Mouse (Mus musculus) neural tube, embryonic 14.5 days (tissue): ENCODE results near the gene Ddx5. TPM values are rescaled to one million over a fixed set of nuclear protein-coding genes. Genes with fewer than 3 reads are reported as not detected.
"Not testable (repeated sequence)": the region's sequence is repeated elsewhere in the genome, so short reads cannot be mapped to it uniquely, and the experiment has no call there.

Experiments
- ATAC-seq: fragments of 200-750 bp; cut with Nextera tagmentation; 2 replicates; pipeline ENCODE4 v1.8.0; 2017; ENCODE audit warnings: low read depth, mild to moderate bottlenecking, moderate TSS enrichment, moderate library complexity
- H3K27ac ChIP-seq: fragments of 300-500 bp; sonication (generic); 2 replicates; pipeline ENCODE4 v1.5.1; 2014; ENCODE audit warnings: low read depth, mild to moderate bottlenecking, control low read depth, low read length, moderate library complexity, mixed read lengths
- H3K27me3 ChIP-seq: fragments of 300-500 bp; sonication (generic); 2 replicates; pipeline ENCODE4 v1.6.1; 2014; ENCODE audit warnings: low read length; ENCODE audit not compliant: control insufficient read depth, insufficient read depth
- H3K36me3 ChIP-seq: fragments of 300-500 bp; sonication (generic); 2 replicates; pipeline ENCODE4 v1.6.1; 2014; ENCODE audit warnings: low read length, mixed read lengths; ENCODE audit not compliant: control insufficient read depth, insufficient read depth
- H3K4me1 ChIP-seq: fragments of 300-500 bp; sonication (generic); 2 replicates; pipeline ENCODE4 v1.6.1; 2014; ENCODE audit warnings: low read length; ENCODE audit not compliant: control insufficient read depth, insufficient read depth
- H3K4me2 ChIP-seq: fragments of 300-500 bp; sonication (generic); 2 replicates; pipeline ENCODE4 v1.6.1; 2014; ENCODE audit warnings: mild to moderate bottlenecking, low read depth, low read length, control low read depth
- H3K4me3 ChIP-seq: fragments of 300-500 bp; sonication (generic); 2 replicates; pipeline ENCODE4 v1.5.1; 2014; ENCODE audit warnings: low read depth, low read length, control low read depth, mixed read lengths
- H3K9ac ChIP-seq: fragments of 300-500 bp; sonication (generic); replicated peaks from 2 replicates; pipeline ENCODE4 v1.6.1; 2014; ENCODE audit warnings: low read depth, mild to moderate bottlenecking, control low read depth, low read length, mixed read lengths
- H3K9me3 ChIP-seq: fragments of 300-500 bp; sonication (generic); 2 replicates; pipeline ENCODE4 v1.6.1; 2016; ENCODE audit warnings: low read length; ENCODE audit not compliant: control insufficient read depth
- WGBS: fragments of 180-500 bp; shearing (Covaris S2); extraction: QIAGEN DNeasy Blood & Tissue Kit; methylation state at CpG from one replicate; pipeline ENCODE4 v1.1.7; 2014; 5-methylcytosine and 5-hydroxymethylcytosine counted together
- polyA plus RNA-seq: library from polyadenylated mRNA; unstranded; fragments of >200 nt; fragmentation: Nextera tagmentation; extraction: Ambion mirVana; gene quantifications from 2 replicates; pipeline ENCODE4 v1.2.1, GENCODE M21; 2014

The Ddx5 gene
- polyA plus RNA-seq, 1 experiment from 2014 or later: 447 TPM

- ATAC-seq: no peak
- no peak overlapping the region for H3K9ac ChIP-seq
- H3K4me3 ChIP-seq: no peak overlapping the region
- H3K4me1 ChIP-seq: peaks cover 1% of the 10 kb centered on the region
- H3K4me2 ChIP-seq: no peak overlapping the region
- no peaks in the 10 kb centered on the region for H3K27me3 ChIP-seq
- H3K27ac ChIP-seq: no peak overlapping the region
- H3K36me3 ChIP-seq: no peaks in the 10 kb centered on the region
- WGBS: 53% methylated on average over 6 of the region's 6 CpGs
- no peaks in the 10 kb centered on the region for H3K9me3 ChIP-seq
Observed at GRCm38 (mm10) chr11:106742388-106742841, 46.6 kb downstream of the Ddx5 start.

- Histone ChIP-seq H3K36me3 (no peaks in the 10 kb centered on the region), H3K4me2 (no peak overlapping the region), H3K9ac (no peak overlapping the region), H3K27ac (no peak overlapping the region), H3K9me3 (no peaks in the 10 kb centered on the region), H3K27me3 (no peaks in the 10 kb centered on the region), H3K4me1 (peaks cover 7% of the 10 kb centered on the region), H3K4me3 (no peak overlapping the region)
- 93% methylated on average over 3 of the region's 3 CpGs for WGBS
- ATAC-seq: no peak
Observed at GRCm38 (mm10) chr11:106741826-106742225, 47.2 kb downstream of the Ddx5 start.

- no peaks in the 10 kb centered on the region for H3K27me3 ChIP-seq
- WGBS: 25% methylated on average over 6 of the region's 6 CpGs
- no peak overlapping the region for H3K27ac ChIP-seq
- H3K9ac ChIP-seq: no peak overlapping the region
- H3K36me3 ChIP-seq: no peaks in the 10 kb centered on the region
- no peak overlapping the region for H3K4me3 ChIP-seq
- no peak overlapping the region for H3K4me2 ChIP-seq
- peaks cover 7% of the 10 kb centered on the region for H3K4me1 ChIP-seq
- no peaks in the 10 kb centered on the region for H3K9me3 ChIP-seq
- no peak for ATAC-seq
Observed at GRCm38 (mm10) chr11:106741232-106741631, 47.8 kb downstream of the Ddx5 start.

- not testable (repeated sequence) for H3K9me3 ChIP-seq, H3K9ac ChIP-seq, ATAC-seq, H3K27me3 ChIP-seq, H3K4me3 ChIP-seq, H3K27ac ChIP-seq, H3K4me2 ChIP-seq, H3K4me1 ChIP-seq, H3K36me3 ChIP-seq
- WGBS: 93% methylated on average over 5 of the region's 8 CpGs
Observed at GRCm38 (mm10) chr11:106740724-106741123, 48.3 kb downstream of the Ddx5 start.

- H3K27ac ChIP-seq: no peak overlapping the region
- ATAC-seq: no peak
- no peaks in the 10 kb centered on the region for H3K36me3 ChIP-seq
- H3K4me2 ChIP-seq: no peak overlapping the region
- no peaks in the 10 kb centered on the region for H3K9me3 ChIP-seq
- no peak overlapping the region for H3K4me3 ChIP-seq
- no peak overlapping the region for H3K9ac ChIP-seq
- 92% methylated on average over 2 of the region's 2 CpGs for WGBS
- peaks cover 7% of the 10 kb centered on the region for H3K4me1 ChIP-seq
- no peaks in the 10 kb centered on the region for H3K27me3 ChIP-seq
Observed at GRCm38 (mm10) chr11:106739116-106739515, 49.9 kb downstream of the Ddx5 start.

GRCm38 (mm10) chr11:106737178-106737621, 51.8 kb downstream of the Ddx5 start:
- Histone ChIP-seq H3K4me2 (no peak overlapping the region), H3K27me3 (no peaks in the 10 kb centered on the region), H3K36me3 (no peaks in the 10 kb centered on the region), H3K4me3 (no peak overlapping the region), H3K9ac (peak overlapping the region; percentile 44; the same call in 1 of the 2 replicates), H3K9me3 (no peaks in the 10 kb centered on the region), H3K27ac (peak overlapping the region; percentile 24; the same call in 1 of the 2 replicates), H3K4me1 (peaks cover 7% of the 10 kb centered on the region)
- peak; percentile 54; the same call in 1 of the 2 replicates for ATAC-seq
- WGBS: 11% methylated on average over 11 of the region's 12 CpGs

- Histone ChIP-seq H3K4me1 (peaks cover 7% of the 10 kb centered on the region), H3K9ac (no peak overlapping the region), H3K4me2 (no peak overlapping the region), H3K27ac (peak overlapping the region; percentile 22; the same call in 1 of the 2 replicates), H3K4me3 (no peak overlapping the region), H3K36me3 (no peaks in the 10 kb centered on the region), H3K27me3 (no peaks in the 10 kb centered on the region), H3K9me3 (no peaks in the 10 kb centered on the region)
- no peak for ATAC-seq
- WGBS: 65% methylated on average over 3 of the region's 3 CpGs
Observed at GRCm38 (mm10) chr11:106736614-106737013, 52.4 kb downstream of the Ddx5 start.

GRCm38 (mm10) chr11:106730714-106731113, 58.3 kb downstream of the Ddx5 start:
- no peaks in the 10 kb centered on the region for H3K36me3 ChIP-seq
- H3K9me3 ChIP-seq: no peaks in the 10 kb centered on the region
- H3K9ac ChIP-seq: no peak overlapping the region
- no peak overlapping the region for H3K4me3 ChIP-seq
- H3K27me3 ChIP-seq: no peaks in the 10 kb centered on the region
- H3K27ac ChIP-seq: no peak overlapping the region
- WGBS: 69% methylated on average over 4 of the region's 4 CpGs
- no peak overlapping the region for H3K4me2 ChIP-seq
- no peaks in the 10 kb centered on the region for H3K4me1 ChIP-seq
- ATAC-seq: no peak
